Mouse (Mus musculus): ENCODE data around the gene Itsn1.
A peak's percentile ranks its signal among the peaks of the same experiment; 100 is the strongest.

The Itsn1 gene

DNA sequence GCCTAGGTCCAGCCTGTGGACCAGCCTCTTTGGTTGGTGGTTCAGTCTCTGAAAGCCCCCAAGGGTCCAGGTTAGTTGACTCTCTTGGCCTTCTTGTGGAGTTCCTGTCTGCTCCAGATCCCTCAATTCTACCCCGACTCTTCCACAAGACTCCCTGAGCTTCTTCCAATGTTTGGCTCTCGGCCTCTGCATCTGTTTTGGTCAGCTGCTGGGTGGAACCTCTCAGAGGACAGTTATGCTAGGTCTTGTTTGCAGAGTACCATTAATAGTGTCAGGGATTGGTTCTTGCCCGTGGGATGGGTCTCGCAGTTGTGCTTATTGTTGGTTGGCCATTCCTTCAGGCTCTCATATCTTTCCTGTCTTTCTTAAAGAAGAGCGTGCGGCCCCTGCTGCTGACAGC lies 39.5 kb downstream of the Itsn1 start:
- DNase-seq (ENCODE audit: low spot score in 2 of 2): no peak

DNA sequence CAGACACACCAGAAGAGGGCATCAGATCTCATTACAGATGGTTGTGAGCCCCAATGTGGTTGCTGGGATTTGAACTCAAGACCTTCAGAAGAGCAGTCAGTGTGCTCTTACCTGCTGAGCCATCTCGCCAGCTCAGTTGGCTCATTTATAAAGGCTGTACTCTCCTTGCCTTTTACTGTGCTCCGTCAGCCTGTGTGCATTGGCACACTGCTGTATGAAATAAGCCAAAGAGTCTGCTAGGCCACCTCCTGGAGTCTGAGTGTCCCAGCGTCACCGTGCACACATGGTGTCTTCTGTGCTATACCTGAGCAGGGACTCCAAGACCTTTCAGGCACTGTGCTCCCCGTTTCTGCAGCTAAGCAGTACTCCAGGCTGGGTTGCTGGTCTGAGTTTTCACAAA lies 40.8 kb downstream of the Itsn1 start:
- no peak for DNase-seq (ENCODE audit: low spot score in 2 of 2)

DNA sequence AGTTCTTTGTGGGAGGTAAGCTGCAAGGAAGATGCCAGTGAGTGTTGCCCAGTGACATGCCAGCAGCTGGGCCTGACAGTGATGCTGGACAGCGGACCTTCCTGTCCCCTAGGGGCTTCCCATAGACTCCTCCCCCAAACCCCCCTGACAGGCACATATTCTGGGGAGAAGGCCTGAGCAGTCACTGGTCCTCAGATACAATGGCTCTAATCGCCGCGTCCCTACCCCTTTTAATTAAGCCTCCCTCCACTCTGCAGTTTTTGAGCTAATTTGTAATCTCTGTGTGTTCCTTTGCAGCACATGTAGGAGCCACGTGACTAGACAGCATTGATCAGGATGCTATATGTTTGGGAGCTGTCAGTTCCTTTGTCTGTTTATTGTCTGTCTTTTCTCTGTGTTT lies 41.6 kb downstream of the Itsn1 start:
- no peak for DNase-seq (ENCODE audit: low spot score in 2 of 2)

DNA sequence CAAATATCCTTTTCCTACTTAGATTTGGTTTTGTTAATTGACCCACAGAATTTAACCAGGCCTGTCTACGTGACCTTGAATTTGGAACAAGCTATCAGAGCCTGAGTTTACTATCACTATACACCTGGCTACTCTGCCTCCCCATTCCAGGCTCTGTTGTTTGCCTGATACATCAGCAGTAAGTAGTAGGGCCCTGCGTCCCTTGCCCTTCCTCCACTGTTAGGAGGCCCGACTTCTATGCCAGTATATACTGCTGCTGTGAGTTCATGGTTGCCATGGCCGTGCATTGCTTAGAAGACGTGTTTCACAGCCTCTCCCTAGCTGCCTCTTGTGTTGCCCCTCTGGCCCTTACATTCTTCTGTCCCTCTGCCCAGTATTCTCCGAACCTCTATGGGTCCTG lies 42.3 kb downstream of the Itsn1 start:
- DNase-seq (ENCODE audit: low spot score in 2 of 2): no peak

DNA sequence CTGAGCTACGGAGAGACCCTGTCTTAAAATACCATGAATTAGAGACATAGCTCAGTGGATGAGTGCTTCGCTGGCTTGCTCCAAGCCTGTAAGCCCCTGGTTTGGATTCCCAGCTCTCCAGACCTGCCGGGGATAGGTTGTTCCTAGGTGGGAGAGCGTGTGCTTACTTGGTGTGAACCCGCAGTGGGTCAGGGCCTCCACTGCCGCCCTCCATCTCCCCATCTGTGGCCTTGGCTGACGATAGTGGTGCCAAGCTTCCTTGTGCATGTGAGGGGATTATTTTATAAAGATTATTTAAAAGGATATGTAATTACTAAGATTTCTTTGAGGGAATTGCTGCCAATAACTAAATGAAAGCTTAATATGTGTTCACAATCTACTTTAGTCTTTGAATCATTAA lies 43.5 kb downstream of the Itsn1 start:
- no peak for DNase-seq (ENCODE audit: low spot score in 2 of 2)

DNA sequence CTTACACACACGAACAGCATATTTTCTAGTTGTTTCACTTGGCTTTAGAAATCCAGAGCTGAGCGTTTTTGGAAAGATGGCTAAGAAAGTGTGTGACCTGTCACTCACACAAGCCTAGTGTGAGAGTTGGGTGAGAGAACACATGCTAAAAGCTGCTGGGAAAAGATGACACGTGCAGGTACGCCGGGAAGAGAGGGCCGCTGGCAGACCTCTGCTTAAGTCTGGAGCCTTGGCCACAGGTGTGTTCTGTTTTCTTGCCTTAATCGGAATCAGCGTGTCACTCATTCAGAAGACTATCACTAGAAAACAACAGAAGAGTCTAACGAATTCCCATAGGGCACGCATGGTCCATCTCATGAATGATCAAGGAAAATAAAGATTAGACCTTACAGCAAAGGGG lies 50.5 kb downstream of the Itsn1 start:
- DNase-seq (ENCODE audit: low spot score in 2 of 2): no peak

DNA sequence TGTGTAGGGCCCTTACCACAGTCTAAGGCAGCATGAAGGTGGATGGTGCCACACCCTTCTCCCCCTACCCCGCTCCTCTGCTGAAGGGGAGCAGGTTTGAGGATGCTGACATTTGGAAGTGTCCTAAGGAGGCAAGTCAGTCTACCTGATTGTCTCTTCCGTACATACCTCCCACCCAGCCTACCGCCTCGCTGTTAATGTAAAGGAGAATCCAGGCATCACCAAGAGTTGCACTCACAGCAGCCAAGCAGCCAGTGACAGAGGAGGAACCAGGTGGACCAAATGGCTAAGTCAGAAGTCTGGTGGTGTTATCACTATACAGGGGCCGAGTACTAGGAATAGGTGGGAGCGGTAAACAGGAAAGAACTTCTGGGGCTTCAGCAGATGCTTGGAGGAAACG lies 51.1 kb downstream of the Itsn1 start:
- no peak for DNase-seq (ENCODE audit: low spot score in 2 of 2)

DNA sequence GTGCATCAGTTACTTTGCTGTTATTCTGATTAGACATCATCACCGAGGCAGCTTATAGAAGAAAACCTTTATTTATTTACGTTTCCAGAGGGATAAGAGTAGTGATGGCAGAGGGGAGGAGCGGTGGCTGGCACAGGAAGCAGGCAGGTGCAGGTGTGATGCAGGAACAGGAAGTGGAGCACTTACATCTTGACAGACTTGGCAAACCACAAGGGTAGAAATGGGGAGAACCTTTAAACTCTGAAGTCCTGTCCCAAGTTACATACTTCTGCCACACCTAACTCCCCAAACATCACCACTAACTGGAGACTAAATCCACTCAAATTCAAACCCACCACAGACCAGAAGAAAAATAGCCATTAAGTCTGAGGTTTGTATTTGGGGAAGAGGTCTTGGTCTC lies 51.7 kb downstream of the Itsn1 start:
- DNase-seq (ENCODE audit: low spot score in 2 of 2): no peak

DNA sequence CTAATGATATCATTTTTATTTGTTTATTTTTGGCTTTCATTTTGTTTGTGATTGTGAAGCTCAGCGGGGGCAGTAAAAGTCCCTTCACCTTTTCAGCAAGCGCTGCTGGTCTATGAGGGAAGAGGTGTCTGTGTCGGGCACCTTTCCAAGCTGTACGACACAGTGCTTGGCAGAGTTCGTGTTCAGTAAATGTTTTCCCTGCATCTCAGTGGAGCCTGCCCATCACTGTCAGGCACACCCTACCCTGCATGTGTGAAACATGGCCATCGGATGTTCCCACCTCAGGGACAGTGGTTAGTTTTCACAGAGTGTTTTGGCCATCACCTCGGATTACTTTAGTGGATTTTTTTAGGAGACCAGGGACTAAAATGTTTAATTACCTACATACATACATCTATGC lies 54.1 kb downstream of the Itsn1 start:
- DNase-seq (ENCODE audit: low spot score in 2 of 2): no peak

DNA sequence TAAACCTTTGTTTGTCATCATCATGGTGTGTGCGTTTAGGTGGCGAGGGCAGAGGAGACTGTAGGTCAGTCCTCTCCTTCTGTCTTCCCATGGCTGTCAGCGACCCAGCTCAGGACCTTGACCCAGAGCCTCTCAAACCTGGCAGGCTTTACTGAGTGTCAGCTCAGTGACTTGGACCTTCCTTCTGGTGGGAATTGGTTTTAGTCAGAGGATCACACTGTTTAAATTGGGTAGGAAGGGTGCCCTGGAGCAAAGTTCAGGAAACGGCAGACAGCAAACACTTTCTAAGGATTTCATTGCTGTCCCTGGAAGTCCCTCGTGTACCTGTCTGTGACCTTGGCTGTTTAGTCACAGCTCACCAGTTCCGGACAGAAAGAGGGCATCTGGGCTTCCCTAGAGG lies 55.2 kb downstream of the Itsn1 start:
- no peak for DNase-seq (ENCODE audit: low spot score in 2 of 2)

DNA sequence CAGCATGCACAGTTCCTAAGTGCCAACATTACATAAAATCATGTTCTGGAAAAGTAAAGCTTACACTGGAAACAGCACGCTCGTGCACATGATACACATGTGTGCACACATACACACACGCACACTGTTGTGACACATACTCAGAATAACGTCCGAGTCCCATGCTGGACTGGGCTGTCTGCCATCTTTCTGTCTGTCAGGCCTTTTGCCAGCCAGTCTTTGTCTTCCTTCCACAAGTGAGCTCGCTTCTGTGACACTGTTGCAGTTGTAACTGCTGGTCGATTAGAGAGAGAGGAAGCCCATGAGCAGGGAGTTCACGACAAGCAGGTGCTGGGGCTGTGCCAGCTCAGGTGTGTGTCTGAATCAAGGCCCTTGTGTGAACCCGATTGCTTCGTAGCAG lies 57.3 kb downstream of the Itsn1 start:
- peak; percentile 21 to 67 for DNase-seq (ENCODE audit: low spot score in 2 of 2)

DNA sequence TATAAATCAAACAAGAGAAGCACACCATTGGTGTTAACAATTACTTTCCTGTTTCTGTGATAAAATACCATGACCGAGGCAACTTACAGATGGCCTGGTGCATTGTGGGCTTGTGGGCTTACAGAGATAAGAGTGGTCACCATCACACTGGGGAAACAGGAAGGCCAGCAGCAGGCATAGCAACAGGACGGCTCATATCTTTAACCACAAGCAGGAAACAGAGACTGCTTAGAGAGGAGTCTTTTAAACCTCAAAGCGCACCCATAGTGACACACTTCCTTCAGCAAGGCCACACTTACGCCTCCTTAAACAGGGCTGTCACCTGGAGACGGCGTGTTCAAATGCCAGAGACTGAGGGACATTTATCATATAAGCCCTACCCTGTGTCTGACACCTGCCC lies 60.6 kb downstream of the Itsn1 start:
- DNase-seq (ENCODE audit: low spot score in 2 of 2): no peak

DNA sequence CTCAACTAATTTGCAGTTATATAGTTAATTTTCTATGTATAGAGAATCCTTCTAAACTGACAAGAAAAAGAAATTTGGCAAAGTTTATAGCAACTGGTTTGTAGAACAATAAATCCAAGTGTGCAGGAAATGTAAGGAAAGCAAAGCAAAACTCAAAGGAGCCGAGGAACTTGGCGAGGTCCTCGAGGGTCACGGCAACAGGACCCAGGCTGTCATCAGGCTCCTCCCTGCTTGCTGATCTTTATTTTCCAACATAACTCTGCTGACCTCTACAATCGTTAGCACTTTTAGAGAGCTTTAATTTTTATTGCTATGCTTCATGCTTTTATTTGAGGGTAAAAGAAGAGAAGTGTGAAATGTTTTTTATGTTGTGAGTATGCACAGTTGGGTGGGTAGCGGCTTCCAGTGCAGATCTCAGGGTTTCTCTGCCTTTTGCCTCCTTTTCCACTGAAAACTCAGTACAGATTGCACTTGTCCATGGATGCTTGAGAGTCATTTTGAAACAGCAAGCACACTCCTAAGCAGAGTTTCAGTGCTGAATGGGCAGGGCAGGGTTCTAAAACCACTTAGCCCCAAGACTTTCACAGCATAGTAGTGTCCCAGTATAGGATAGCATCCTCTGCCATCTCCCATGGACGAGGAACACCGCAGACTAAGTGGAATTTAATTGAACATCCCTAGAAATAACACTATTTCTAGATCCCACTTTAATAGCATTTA lies 63.6 kb downstream of the Itsn1 start:
- DNase-seq (ENCODE audit: low spot score in 2 of 2): no peak

DNA sequence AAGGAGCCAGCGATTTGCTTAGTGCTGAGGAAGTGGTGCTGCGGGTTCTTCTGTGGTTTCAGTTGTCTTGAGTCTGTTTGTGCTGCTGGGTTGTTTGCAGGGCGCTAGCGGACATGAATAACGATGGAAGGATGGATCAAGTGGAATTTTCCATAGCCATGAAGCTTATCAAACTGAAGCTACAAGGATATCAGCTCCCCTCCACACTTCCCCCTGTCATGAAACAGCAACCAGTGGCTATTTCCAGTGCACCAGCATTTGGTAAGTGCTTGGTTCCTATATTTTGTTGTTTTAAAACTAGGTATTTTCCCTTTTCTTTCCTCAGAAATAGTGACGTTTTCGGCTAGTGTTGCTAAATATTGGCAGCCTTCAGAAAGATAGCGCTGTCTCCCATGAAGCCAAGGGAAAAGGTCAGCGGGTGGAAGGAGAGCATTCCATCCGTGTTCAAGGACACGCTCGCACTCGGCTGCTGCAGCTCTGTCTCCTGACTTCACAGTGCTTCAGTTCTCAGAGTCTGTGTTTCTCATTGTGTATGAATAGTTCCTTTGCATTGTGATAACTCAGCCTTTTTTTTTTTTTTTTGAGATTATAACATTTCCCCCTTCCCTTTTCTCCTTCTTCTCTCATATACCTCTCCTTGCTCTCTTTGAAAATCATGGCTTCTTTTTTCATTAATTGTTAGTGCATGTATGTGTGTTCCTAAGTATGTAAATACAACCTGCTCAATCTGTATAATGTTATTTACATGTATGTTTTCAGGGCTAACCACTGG lies 64.6 kb downstream of the Itsn1 start:
- no peak for DNase-seq (ENCODE audit: low spot score in 2 of 2)

DNA sequence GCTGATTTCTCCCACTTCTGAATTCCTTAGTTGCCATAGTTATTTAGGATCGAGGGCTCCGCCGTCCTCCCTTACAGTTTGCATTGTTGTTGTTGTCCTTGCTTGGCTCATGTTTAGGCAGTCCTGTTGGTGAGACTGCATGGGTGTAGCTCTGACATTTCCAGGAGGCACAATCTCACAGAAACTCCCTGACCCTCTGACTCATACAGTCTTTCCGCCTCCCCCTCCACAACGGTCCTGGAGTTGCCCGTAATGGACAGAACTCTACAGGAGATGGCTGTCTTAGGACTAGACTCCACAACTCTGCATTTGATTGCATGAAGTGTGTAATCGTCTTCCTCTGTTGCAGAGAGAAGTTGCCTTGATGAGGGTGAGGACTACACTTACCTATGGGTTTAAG lies 65.2 kb downstream of the Itsn1 start:
- no peak for DNase-seq (ENCODE audit: low spot score in 2 of 2)

DNA sequence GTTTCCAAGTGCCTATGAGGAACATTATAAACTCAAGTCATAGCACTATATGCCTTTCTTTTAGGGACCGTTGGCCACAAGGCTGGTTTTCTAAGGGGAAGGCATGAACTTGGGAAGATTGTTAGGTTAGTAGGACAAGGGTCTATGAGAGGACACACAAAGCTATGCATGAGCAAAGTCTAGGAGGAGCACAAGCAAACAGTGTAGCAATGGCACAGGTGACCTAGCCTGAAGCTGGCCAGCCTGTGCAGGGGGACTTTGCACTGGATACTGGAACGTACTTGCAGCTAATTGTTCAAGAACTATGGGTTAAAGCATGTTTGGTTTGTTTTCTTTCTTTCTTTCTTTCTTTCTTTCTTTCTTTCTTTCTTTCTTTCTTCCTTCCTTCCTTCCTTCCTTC lies 66.0 kb downstream of the Itsn1 start:
- DNase-seq (ENCODE audit: low spot score in 2 of 2): no peak

DNA sequence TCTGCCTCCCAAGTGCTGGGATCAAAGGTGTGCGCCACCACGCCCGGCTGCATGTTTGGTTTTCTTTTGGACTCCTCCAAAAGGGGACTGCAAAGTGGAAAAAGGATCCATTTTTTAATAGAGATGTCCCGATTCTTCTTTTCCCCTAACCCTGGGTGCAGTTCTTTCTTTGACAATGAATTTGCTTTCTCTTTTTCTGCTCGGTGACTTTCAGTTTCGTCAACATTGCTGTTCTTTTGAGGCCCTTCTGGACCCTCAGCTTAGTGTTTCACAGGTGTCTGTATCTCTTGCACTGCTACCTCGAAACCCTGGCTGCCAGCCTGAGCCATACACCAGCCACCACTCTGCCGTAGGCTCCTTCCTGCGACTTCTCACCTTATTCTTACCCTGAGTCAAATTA lies 66.5 kb downstream of the Itsn1 start:
- DNase-seq (ENCODE audit: low spot score in 2 of 2): no peak

DNA sequence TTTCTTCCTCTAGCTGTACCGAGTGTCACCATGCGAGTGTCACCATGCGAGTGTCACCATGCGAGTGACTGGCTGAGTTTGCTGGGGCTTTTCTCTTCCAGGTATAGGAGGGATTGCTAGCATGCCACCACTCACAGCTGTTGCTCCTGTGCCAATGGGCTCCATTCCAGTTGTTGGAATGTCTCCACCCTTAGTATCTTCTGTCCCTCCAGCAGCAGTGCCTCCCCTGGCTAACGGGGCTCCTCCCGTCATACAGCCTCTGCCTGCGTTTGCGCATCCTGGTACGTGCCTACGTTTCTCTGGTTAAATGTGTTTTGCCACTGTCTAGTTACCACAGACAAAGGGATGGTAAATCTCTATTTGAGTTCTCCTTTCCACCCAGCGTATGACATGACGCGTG lies 72.3 kb downstream of the Itsn1 start:
- no peak for DNase-seq (ENCODE audit: low spot score in 2 of 2)

DNA sequence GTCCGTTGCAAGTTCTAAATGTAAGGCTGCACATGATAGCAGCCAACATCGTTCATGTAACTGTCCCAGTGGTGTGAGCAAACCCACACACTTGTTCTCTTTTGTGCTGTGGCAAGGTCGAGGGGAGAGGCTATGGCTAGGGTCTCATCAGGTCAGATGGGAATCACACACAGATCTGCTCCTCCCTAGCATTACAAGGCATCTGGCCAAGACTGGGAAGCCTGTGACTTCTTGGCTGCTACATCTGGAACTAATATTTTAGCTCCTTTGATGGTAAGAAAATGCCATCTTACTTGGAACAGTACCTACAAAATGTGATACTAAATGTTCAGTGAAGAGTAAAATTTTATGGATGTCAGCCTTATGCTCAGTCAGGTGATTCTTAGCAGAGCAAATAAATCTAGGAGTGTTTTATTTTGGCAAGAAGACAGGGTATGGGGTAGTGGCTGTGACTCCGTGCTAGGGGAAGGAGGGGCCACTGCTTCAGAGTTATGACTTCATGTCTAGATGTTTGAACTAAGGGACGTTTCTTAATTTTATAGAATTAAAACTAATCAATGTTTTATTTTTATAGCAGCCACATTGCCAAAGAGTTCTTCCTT lies 73.5 kb downstream of the Itsn1 start:
- DNase-seq (ENCODE audit: low spot score in 2 of 2): no peak

DNA sequence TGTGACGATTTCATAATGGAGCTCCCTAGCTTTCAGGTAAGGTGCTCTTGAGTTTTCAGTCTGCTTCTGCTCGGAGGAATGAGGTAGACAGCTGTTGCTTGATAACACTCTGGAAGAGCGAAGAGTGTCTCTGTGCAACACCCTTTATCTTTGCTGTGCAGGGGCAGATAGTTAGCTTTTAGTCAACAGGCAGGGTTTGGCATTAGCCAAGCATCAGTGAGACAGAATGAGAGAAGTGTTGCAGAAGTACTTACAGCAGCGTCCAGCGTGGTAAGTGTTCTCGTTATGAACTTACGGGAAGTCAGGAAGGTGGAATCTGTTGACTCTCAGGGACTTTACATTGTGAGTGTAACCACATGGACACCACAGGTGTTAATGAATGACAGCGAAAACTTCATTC lies 75.3 kb downstream of the Itsn1 start:
- no peak for DNase-seq (ENCODE audit: low spot score in 2 of 2)

DNA sequence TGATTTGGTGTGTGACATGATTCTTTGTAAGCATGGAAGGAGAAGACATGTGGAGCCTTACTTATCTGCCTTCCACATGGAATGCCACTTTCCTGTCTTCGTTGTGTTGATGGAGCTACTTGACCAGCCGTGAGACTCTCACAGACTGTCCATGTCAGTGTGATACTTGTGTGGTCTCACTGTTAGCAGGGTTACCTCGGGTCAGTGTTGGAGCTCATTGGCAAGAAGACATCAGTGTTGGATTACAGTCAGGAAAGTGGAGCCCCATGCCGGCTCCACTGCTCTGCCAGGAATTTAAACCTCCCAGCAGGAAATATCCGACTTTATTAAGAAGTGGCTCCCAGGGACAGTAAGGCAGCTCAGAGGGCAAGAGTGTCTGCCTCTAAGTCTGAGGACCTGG lies 75.8 kb downstream of the Itsn1 start:
- peak in 1 of 2 experiments; percentile 12 for DNase-seq (ENCODE audit: low spot score in 2 of 2)

DNA sequence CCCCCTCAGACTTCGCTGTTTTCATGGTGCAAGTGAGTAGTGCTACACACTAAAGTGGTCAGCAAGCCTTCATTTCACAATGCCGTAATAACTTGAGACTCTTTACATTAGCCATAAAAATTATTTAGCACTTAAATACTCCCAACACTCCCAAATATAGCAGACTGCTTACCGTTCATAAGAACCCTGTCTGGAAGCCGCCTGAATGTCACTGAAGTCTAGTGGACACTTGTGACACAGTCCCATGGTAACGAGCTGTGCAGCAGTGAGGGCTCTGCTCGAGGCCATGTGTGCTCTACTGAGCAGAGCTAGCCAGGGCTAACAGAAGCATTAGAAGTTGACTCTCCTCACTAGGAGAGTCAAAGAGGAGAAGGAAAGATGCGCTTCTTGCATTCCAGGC lies 81.2 kb downstream of the Itsn1 start:
- no peak for DNase-seq (ENCODE audit: low spot score in 2 of 2)

DNA sequence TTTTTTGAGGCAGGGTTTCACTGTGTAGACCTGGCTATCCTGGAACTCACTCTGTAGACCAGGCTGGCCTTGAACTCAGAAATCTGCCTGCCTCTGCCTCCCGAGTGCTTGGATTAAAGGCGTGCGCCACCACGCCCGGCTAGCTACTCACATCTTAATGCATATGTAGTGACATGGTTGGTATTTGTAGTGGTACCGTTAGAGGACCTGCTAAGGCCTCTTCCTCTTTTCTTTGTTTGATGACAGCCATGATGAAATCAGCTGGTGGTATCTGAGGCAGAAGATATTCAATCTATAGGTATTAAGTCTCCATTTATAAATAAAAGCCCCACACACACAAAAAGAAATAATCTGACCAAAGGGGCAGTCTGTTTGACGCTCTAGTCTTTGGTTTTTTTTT lies 82.3 kb downstream of the Itsn1 start:
- DNase-seq (ENCODE audit: low spot score in 2 of 2): no peak
